Mouse (Mus musculus): ENCODE data around the gene Nkx2-5.

Gene Nkx2-5

DNA sequence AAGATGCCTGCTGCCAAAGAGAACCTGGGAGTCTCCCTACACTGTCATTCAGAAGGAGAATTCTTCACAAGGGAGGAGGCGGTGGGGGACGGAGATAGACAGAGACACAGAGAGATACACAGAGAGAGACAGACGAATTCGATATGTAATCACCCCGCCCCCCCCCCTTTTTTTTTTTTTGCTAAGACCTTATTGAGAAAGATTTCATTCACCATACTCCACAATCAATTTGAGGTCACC, at the start of gene Nkx2-5:
Gene Nkx2-5, minus strand, starts transcription at position 101 of the 240 bp plus-strand sequence.
- DNase-seq (ENCODE audit: low read depth) = no peak

DNA sequence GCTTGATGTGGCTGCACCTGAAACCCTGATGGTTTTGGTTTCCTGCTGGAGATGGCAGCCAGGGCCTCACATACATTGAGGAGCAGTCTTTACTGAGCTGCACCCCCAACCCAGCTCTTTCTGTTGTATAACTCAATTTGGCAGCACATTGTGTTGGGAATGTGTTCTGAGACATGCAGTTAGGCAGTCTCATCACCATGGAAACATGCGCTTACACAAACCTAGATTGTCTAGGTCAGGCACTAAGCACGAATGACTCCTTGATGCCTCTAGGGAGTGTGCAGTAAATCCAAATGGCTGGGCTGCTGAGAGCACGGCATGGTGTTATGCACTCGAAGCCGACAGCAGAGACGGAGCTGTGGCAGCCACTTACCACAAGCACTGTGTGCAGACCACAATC, 49.5 kb upstream of the Nkx2-5 start:
- DNase-seq (ENCODE audit: low read depth) = peak; percentile 63

DNA sequence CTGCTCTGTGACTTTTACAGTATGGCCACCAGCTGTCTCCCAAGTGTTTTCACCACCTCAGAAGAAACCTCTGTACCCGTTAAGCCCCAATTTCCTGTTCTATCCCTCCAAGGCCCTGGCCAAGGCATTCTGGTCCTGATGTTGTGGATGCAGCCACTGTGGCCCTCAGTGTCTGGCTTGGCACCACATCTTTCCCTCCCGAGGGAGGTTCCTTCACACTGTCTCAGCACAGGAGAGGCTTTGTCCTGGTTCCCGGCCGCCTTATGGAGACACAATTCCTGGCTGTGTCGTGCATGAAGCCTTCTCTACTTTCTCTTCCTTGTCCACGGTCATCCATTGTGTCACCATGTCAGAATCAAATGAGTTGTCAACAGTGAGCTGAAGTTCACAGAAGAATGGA, 48.7 kb upstream of the Nkx2-5 start:
- no peak for DNase-seq (ENCODE audit: low read depth)

DNA sequence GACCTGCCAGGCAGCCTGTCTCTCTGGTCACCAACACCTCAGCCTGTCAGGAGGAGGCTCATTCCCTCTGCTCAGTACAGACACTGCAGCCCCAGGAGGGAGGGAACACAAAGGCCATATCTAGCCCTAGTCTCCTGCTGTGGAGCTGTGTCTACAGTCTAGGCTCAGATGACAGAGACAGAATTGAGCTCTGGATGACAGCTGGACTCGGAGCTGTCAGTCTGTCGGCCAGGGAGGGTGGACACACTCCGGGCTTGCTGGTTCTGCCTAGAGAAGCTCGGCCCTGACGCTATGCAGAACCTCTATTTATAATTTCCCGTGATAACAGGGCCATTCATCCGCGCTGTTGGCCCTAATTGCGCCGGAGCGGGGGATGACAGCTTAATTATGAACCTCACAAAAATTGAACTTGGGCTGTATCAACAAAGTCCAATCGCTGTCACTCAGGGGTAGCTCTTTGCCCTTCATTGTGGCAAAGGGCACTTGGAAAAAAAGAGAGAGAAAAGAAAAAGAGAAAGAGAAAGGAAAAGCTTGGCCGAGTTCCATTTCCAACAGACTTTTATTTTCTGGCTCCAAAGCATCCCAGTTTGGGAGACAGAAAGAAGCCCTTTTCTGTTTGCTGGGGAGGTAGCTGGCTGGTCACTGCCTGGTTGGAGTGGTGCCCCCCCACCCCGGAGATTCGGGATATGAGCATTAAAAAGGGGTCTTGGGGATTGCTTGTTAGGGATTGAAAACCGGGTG, 48.0 kb upstream of the Nkx2-5 start:
- peak; percentile 54 for DNase-seq (ENCODE audit: low read depth)

DNA sequence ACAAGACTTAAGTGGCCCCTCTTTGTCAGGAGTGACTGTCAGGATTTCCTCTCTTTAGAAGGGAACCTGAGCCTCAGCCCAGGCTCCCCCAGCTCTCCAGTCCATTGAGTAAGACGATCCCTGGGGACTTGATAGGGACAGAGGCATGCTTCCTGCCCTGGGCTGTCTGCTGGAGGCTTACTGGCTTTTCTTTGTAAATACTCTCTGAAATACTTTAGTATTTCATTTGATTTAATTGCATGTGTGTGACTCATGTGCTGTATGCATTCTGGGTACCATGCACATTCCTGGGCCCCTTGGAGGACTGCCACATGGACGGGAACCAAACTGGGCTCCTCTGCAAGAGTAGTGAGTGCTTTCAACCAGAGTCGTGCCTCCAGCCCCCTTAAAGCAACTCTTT, 43.1 kb upstream of the Nkx2-5 start:
- peak; percentile 97 for DNase-seq (ENCODE audit: low read depth)

DNA sequence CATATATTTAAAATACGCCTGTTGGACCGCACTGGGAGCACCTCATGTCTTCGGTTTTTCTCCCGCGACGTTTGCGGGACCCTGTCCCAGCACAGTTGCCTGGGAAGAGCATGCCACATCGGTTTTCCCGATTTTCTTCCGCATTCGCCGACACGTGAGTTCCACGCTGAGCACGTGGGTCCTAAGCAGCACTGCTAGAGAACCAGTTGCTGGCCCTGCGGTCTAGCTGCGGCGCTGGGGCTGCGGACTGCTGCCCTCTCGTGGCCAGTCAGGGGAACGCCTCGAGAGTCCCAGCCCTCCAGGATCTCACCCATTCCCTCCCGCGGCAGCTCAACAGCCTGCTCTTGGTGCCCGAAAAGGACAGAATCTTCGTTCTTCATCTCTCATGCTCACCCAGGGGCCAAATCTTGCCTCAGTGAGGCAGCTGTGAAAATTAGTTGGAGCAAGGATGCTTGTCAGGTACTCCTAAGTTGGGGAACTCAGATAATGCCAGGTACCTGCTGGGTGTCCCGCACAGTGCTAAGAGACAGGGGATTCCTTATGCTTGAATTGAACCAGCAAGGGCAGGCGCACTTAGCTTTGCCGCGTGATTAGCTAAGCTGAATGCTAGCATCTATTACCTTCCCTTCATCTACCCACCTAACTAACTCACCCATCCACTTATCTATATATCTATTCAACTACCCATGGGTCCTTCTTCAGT, 41.4 kb upstream of the Nkx2-5 start:
- DNase-seq (ENCODE audit: low read depth) = peak; percentile 95

DNA sequence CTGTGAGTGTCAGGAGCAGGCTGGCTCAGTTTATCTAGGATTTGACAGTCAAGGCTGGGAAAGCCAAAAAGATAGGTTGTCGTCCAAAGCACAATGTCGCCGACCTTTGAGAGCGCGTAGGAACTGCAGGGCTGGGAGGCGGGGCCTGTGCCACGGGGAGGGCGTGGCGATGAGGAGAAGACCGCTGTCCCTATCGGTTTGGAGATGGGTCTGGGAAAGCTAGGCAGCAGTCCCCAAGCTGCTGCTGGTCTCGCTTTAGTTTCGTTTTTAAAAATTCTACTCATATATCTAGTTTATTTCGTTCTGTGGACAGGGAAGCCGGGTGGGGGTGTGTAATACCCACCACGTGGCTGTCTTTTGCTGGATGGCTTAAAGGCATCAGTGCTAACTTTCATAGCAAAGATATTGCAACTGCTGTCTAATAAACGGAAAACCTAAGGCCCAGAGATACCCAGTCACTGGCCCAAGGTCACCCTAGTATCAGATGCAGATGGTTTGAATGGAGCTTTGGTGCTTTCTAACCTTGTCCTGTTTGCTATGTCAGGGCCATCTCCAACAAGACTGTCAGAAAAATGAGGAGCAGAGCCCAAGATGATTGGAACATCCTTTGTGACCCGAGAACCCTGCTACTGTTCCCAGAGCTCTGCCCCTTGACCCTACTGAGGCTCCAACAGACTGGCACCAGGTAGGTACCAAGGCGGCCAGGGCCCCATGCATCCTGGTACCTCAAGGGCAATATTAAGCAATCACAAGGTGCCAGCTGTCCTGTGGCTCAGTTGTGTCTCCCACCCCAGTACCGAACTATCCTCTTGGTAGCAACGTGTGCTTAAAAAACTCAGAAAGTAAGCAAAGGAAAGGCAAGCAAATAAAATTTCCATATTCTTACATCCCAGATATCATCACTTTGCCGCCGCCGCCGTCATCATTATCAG, 40.5 kb upstream of the Nkx2-5 start:
- DNase-seq (ENCODE audit: low read depth) = peak; percentile 89

DNA sequence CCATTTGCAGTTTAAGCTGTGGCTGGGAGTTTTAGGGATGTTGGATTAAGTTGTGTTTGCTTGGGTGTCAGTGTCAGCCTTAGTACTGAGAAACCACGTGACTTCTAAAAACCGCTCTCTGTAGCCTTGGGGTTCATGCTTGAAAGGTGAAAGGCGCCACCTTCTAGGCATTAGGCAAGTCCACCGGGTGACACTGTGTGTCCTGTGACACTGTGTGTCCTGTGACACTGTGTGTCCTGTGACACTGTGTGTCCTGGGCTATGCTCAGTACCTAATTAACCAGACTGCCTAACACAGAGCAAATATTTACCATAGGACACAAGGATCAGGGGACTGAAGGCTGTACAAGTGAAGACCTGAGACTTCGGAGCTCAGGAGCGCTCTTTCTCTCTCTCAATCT, 38.8 kb upstream of the Nkx2-5 start:
- DNase-seq (ENCODE audit: low read depth) = no peak

DNA sequence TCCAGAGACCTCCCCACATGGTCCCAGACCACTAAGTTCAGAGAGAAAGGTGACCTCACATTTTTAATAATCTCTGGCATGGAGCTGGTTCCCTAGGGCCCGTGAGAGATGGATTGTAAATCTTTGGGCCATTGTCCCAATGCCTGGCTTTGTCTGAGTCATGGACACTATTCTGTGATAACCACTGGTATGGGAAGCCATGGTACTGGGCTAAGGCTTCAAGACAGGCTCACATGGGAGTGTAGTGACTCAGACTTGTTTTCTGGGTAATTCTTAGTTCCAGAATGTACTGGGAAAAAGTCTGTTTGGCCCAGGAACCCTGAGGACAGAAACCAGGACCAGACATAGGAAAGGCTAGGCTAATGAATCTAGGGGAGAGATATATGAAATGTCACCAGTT, 37.9 kb upstream of the Nkx2-5 start:
- peak; percentile 68 for DNase-seq (ENCODE audit: low read depth)

DNA sequence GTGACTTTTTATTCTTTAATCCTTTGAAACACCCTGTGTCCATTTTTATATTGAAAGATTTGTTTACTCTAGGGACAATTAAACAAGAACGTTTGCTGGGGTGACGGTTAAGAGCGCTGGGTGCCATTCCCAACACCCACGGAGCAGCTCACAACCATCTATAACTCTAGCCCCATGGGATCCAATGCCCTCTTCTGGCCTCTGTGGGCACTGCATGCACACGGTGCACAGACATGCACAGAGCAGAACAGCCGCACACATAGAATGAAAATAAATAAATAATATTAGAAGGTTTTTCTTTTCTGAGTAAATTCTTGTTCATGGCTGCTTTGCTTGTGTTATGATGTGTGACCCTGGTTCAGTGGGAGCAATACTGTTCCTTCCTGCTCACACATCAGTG, 34.4 kb upstream of the Nkx2-5 start:
- no peak for DNase-seq (ENCODE audit: low read depth)

DNA sequence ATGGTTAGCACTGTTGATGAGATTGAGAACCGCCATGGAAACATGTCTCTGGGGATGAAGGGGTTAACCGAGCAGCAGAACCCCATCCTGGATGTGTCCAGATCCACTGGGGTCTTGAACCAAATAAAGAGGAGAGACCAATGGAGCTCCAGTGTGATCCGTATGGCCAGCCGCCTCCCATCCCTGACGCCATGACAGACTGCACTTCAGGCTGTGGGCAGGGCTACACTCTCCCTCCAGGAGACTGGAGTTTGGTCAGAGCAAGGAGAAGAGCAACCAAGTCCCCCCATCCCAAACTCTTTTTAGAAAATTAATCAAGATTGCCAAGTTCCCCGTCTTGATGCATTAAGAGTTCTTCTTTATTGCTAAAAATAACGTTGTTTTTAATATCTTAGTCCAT, 33.1 kb upstream of the Nkx2-5 start:
- no peak for DNase-seq (ENCODE audit: low read depth)

DNA sequence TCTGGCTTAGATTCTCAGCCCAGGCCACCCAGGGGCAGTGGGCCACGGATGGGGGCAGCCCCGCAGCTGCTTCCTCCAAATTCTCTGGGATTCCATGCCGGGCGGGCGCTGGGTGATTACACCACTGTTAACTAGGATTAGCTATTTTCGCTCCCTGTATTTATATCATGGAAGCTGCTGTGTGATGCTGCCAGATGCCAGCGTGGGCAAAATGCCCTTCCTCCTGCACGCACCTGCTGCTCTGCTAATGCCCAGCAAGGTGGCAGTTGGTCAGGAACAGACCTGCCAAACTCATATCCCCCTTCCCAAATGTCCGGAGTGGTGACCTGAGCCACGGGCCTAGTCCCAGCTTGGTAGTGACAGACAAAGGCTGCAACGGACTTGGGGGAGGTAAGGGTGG, 29.7 kb upstream of the Nkx2-5 start:
- no peak for DNase-seq (ENCODE audit: low read depth)

DNA sequence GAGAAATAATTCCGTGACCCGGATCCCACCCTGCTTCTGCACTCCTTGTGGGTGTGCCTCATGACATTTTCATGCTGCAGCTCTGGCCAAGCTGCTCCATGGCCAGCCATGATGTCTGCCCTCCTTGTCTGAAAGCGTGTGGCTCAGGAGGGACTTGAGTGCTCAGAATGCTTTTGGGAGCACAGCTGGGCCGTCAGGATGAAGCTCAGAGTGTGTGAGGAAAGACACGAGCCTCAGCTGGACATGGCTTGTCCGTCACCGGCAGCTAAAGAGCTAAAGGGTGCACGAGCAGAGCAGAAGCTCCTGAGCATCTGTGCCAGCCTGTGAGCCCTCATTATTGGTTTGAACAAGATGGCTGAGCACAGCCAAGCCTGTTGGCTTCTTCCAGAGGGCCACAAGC, 28.7 kb upstream of the Nkx2-5 start:
- DNase-seq (ENCODE audit: low read depth) = no peak

DNA sequence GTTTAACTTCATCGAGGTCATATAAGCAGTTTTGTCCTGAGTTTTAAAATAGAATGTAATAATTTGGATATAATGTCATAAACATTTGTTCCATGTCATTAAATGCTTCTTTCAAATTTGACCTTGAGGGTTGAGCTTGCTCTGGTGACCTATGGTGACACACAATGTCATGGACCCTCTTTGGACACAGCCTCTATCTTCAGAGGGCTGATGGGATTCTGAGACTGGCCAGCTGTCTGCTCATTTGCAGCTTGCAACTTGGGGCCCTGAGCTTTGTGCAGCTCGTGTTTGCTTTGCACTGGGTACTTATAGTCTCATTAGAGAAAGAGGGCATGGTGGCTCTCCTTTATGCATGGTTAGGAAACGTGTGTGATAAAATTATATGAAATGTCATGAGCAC, 28.1 kb upstream of the Nkx2-5 start:
- no peak for DNase-seq (ENCODE audit: low read depth)

DNA sequence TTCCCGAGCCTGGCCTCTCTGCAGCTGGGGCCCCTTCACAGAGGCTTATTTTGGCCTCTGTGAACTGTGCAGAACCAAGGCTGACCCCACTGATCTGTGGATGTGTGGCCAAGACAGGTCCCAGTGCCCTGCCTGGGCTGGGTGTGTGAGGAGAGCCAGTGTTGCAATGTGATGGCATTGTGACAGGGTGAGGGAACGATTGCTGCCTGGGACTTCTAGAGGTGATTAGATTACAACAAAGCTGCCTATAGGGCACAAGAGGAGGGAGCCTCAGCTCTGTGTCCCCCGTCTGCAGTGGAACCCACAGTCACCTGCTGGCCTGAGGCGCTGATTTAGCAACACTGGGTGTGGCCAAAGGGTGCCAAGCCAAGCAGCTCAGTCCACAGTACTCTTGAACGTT, 23.9 kb upstream of the Nkx2-5 start:
- DNase-seq (ENCODE audit: low read depth) = no peak

DNA sequence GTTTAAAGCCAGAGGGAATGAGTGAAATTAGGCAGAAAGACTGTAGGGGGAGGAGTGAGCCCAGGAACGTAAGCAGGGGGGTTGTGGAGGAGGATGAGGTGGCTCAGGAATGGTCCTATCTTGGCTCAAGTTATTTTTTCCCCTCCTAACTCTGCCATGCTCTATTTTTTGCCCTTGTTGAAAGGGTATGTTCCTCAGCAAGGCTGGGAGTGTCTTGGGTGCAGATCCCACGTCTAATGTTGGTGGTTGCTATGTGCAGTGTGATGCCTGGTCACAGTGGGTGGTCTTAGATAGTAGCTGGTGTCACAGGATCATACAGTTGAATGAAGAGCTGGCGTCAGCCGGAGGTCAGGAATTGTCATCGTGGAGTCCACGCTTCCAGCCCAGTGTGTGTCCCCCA, 20.3 kb upstream of the Nkx2-5 start:
- no peak for DNase-seq (ENCODE audit: low read depth)

DNA sequence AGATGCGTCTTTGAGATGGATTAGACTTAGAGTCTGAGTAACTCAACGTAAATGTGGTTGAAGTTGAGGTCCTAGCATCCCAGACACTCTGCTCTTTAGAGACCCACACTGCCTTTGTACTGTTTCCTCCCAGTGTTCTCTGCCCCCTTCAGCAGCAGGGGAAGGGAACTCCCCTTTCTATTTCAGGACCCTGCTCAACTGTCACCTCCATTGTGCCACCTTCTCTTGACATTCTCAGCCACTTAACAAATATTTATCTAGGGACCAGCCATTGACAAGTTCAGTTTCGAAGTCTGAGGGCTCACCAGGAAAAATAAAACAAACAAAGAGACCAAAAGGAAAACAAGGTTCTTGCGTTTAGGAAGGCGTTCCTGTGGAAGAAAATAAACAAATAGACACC, 19.5 kb upstream of the Nkx2-5 start:
- DNase-seq (ENCODE audit: low read depth) = no peak

DNA sequence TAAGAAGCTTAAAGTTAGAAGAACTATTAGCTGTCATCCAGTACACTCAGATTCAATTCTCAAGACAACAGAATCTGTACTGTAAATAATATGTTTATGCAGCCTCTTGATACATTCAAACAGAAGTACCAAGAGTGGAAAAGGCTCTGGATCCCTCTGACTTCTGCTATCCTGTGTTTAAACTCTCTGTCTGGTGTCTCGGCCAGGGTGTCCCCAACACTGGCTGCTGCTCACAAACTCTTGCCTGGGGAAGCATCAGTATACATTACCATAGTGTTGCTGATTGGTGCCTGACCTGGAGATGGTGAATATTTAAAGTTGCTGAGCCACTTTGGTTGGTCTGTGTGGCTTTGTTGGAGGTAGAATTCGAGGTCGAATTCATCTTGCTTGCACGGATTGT, 17.0 kb upstream of the Nkx2-5 start:
- no peak for DNase-seq (ENCODE audit: low read depth)

DNA sequence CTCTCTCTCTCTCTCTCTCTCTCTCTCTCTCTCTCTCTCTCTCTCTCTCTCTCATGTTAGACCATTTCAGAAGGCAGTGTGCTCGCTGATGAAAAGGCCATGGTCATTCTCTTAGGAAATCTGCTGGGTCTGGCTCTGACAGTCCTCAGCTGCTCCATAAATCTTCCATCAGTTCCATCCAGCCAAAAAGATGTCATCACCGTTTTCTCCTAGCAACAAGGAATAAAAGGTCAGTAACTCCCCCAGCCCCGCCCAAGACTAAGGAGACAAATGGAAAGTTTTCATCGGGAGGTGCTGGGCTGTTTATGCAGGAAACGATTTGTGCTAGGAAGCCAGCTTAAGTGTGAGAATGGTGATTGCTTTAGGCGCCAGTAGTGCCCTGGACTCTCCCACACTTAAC, 16.6 kb upstream of the Nkx2-5 start:
- DNase-seq (ENCODE audit: low read depth) = peak; percentile 96

DNA sequence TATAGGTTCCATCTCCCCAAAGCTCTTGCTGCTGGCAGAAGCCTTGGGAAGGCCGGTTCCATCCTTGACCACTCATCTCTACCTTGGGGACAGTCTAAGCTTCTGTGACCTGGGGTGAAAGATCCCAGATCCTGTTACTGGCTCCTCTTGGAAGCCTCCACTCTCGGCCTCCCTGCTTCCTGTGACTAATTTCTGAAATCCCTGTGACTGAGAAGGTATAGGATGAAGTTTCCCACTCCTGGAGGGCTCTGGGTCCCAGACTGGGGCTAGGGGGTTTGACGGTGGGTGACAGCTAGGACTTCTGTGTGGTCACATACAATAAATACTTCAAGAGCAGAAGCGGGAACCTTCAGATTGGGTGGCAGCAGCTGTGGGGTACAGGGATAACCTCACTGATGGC, 16.1 kb upstream of the Nkx2-5 start:
- DNase-seq (ENCODE audit: low read depth) = peak; percentile 44

DNA sequence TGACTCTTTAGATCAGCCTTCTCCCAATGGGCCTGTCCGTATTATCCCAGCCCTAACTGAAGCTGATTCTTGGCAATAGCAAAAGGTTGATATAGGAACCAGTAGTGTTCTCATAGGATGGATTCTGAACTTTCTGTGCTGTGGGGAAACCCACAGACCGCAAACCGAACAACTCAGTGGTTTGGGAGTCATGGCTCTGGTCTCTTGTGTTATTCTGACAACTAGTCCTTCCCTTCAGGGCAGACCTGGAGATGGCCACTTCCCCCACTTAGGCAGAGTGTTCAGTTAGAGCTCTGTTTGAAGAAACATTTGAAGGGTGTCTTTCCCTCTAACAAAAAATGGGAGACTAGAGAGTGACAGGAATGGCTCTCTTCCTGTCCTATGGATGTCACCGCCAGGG, 7.5 kb upstream of the Nkx2-5 start:
- peak; percentile 40 for DNase-seq (ENCODE audit: low read depth)

DNA sequence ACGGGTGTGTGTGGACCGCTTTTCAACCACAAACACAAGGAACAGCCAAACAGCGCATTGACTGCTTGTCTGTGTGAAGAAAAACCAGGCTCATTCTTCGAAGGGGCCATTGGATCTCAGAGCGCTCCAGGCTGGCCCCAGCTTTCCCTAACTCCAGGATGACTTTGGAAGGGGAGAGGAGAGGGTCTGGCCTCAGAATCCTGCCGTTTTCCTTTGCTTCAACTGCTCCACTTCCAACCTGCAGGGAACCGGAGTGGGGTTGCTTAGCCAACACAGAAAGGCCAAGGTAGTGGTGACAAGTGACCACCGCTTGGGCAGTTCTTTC, 6.3 kb upstream of the Nkx2-5 start:
- no peak for DNase-seq (ENCODE audit: low read depth)
